Mouse (Mus musculus) frontal cortex, postnatal 14 days (tissue): ENCODE results near the gene Chst11.

ENCODE experiments used
- DNase-seq, 2 experiments: peaks; one replicate each; pipeline ENCODE4 v3.0.0; 2022; ENCODE audit warnings: low spot score in 2 of 2

Chst11 gene

GRCm38 (mm10) chr10:83076816-83077215 is 91.5 kb downstream of the Chst11 start:
- DNase-seq, result no peak

DNA sequence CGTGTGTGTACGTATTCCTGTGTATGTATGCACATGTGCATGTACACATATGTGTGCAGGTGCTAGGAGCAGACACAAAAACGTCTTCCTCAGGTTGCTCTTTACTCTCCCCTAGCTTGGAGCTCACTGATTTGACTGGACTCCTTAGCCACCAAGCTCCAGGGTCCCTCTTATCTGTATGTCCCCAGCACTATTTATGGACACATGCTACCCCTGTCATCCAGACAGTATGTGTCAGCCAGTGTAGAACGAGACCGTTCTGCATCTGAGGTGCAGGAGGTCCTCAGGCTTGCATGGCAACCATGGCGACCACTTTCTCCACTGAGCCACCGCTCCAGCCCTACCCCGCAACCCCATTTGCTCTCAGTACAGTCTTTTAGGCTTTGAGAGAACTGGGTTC is 93.4 kb downstream of the Chst11 start:
- no peak for DNase-seq

DNA sequence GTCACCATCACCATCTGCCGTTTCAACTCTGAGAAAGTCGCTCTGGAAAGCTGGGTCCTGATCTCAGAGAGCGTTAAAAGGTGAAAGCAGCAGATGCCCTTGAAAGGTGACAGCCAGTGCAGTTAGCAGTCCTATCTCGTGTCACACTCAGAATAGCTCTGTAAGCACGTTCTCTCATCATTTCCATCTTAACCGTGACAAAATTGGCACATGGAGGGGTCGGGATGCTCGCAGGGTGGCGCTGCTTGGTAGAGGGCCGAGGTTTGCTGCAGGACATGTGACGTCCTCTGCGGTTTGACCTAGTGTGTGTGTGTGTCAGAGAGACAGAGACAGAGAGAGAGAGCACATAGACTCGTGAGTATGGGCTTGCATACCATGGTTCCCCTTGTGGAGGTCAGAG is 94.5 kb downstream of the Chst11 start:
- DNase-seq, result no peak

- no peak for DNase-seq
Measured at GRCm38 (mm10) chr10:83080275-83080741, 95.0 kb downstream of the Chst11 start.

DNA sequence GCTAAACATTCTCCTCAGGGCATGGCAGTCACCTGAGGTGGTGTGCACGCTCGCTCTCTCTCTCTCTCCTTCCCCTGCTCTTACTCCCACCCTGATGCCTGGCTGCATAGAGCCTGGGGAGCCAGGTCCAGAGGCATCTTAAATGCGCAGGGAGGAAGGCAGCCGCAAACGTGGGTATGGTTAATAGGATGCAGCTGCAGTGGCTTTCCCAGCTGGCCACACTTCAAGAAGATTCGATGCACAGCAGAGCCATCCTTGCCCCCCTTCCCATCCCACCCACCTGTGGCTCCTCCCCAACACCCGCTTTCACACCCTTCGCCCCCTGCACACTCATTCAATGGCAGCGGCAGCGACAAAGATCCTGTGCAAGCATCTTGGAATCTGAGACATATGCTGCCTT is 95.6 kb downstream of the Chst11 start:
- DNase-seq, result no peak

DNA sequence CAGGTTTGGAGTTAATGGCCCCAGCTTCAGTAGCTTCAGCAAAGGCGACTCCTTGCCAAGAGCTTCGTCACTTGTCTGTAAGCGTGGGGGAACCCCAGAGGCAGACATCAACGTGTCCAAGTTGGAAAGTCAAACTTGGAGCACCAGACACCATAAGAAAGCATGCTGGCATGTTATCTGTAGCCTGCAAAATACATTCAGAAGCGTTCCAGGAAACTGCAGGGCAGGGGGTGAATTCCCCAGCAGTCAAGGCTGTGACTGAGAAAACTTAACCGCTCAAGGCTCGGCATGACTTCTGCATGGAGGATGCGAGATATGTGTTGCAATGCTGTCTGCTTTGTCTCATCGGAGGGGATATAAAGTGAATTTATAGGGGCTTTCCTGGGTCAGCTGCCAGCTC is 98.6 kb downstream of the Chst11 start:
- no peak for DNase-seq

GRCm38 (mm10) chr10:83088318-83088717 is 103.0 kb downstream of the Chst11 start:
- no peak for DNase-seq

DNA sequence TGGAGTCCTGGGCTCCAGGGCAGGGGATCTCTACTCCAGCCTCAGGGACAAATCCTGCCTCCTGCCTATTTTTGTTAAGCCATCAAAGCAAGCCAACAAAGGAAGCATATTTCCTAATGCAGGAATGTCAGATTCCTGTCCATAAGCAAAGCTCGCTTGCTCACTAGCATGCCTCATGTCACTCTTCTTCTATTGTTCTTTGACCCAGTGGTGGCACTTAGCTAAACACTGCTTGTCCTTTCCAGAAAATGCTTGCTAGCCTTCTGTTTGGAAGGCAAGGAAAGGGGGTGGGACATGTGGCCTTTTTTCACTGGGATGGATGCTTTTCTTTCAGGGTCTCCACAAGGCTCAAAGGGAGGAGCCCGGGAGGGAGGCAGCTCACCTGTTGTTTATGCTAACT is 103.5 kb downstream of the Chst11 start:
- DNase-seq, result no peak

DNA sequence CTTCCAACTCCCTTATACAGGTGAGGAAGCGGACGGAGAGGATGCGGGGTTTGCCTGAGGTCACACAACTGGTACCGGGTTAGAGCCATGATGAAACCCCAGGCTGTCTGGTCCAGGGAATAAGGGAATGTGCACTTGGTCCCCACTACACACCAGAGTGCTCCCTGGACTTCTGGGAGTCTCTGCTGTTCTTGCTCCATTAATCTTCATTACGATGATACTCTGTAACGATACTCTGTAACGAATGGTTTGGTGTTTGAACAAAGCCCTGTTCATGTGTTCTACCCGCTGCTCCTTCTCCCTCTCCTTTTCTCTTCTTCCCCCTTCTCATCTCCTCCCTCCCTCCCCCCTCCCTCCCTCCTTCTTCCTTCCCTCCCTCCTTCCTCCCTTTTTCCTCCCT is 104.9 kb downstream of the Chst11 start:
- DNase-seq, result no peak

GRCm38 (mm10) chr10:83093705-83094104 is 108.4 kb downstream of the Chst11 start:
- DNase-seq, result no peak

DNA sequence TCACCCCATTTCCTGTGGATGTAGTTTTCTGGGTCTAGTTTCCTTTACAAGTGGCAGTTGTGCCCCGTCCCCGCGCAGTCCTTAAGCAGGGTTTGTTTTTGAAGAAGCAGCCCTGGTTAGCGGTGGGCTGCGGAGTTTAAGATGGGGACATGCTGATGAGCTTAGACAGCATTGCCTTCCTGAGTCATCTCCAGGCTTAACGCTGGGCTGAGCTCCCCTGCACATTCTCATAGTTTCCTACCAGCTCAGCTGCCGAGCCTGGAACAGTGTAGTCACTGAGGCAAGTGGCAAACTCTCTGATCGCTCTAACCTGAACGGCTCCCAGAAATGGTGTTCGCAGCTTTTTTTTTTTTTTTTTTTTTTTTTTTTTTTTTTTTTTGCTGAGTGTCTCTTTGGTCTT is 109.0 kb downstream of the Chst11 start:
- DNase-seq, result no peak

GRCm38 (mm10) chr10:83094821-83095725 is 109.8 kb downstream of the Chst11 start:
- no peak for DNase-seq

GRCm38 (mm10) chr10:83096257-83096656 is 111.0 kb downstream of the Chst11 start:
- no peak for DNase-seq

GRCm38 (mm10) chr10:83098940-83099339 is 113.6 kb downstream of the Chst11 start:
- no peak for DNase-seq

DNA sequence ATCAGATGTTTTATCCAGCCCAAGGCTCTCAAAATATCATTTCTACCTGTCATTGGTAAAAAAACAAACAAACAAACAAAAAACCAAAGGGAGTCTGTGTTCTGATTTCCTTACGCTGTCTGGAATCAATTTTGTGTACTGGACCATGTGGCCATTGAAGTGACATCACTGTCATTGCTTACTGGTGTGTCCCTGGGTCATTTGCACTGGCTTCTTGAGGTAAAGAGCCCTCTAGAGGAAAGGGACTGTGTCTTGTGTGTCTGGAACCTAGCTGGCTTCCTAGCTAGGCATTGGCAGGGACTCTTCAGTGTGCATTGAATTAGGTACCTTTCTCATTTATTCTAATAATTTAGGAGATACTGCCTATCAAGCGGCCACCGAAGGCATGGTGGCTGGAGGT is 114.4 kb downstream of the Chst11 start:
- no peak for DNase-seq

GRCm38 (mm10) chr10:83100890-83101289 is 115.6 kb downstream of the Chst11 start:
- no peak for DNase-seq

GRCm38 (mm10) chr10:83101421-83102207 is 116.3 kb downstream of the Chst11 start:
- DNase-seq, result no peak

DNA sequence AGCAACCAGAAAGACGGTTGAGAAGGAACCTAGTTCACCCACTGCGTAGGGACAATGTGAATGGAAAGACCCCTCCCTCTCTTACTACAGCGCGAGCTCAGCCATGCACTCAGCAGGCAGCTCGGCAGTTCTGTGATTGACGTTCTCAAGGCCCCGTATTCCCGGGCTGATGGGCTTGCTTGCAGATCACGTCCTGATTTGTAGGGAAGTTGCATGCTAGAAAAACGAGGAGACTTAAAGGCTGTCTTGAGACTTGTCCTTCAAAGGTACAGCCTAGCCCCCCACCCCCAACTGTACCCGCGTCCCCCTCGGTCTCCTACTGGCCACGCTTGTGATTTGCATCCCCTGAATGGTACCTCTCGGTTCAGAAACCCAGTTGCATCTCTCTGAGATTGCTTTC is 117.4 kb downstream of the Chst11 start:
- DNase-seq, result no peak

- no peak for DNase-seq
Measured at GRCm38 (mm10) chr10:83104221-83104620, 118.9 kb downstream of the Chst11 start.

DNA sequence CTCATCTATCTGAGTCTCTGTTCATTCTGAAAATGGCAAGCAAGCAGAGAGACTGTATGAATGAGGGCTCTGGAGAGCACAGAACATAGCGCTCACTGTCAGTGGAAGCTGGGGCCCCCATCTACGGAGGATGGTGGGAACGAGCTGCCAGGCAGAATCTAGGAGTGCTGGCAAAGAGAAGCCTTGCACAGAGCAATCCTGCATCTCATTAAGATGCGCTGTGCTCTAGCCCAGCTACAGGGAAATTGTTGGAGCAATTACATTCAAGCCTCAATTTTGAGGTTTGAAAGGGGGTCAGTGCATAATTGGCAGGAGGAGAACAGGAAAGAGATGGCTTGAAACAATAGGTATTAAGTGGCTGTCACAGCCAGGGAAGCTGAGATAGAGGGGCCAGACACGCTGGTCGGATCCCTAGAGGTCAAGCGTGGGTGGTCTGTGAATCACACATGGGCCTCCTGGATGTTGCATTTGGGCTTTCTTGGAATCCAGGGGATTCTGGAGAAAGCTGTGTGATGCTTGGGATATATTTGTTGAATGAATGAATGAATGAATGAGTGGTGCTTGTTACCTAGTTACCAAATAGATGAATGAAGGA is 121.0 kb downstream of the Chst11 start:
- DNase-seq, result peak; percentile 58 to 72

DNA sequence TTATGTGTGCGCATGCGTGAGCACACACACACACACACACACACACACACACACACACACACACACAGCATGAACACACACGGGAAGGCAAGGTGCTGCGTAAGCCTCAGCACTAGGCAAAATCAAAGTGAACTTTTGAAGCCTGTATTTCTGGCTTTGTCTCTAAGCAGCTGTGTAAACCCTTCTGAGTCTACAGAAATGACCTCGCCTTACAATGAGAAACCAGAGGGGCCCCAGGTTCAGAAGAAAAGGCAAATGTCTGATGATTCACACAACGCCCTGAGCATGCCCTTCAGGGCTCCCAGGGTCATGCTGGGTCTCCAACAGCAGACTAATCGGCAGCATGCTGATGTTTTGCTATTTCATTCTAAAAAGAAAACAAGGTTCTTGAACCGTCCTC is 122.1 kb downstream of the Chst11 start:
- DNase-seq, result no peak
